Mouse (Mus musculus): ENCODE results near the gene Gm21974. TPM values are rescaled to one million over a fixed set of nuclear protein-coding genes. Genes with fewer than 3 reads are reported as not detected.
"Not testable (repeated sequence)": the region's sequence is repeated elsewhere in the genome, so short reads cannot be mapped to it uniquely, and the experiment has no call there.

The Gm21974 gene
- total RNA-seq, 2 experiments from 2014 or later, result not detected

DNA sequence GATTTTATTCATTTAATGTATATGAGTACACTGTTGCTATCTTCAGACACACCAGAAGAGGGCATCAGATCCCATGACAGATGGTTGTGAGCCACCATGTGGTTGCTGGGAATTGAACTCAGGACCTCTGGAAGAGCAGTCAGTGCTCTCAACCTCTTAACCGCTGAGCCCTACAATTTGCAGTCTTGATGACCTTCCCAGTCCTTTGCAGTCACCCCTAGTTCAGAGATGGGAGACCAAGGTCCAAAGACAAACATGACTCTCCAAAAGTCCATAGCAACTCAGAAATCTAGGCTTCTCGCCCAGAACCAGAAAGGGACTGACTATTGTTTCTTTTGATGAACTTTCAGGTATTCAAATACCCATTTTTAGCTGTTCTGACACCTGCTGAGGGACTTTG lies 55.2 kb downstream of the Gm21974 start:
- not testable (repeated sequence) for ATAC-seq (replicated peaks; ENCODE audit: low FRiP score, poor library complexity, severe bottlenecking)

DNA sequence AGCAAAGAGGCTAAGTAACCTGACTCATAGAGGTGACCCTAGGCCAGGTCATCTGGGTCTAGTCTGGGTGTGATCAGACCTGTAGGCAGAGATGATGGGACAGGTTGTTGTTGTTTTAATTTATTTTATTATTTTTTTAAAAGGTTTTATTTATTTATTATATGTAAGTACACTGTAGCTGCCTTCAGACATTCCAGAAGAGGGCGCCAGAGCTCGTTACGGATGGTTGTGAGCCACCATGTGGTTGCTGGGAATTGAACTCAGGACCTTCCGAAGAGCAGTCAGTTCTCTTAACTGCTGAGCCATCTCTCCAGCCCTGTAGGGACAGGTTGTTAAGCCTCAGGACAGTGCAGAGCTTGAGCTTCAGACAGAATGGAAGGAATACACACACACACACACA lies 57.4 kb downstream of the Gm21974 start:
- not testable (repeated sequence) for ATAC-seq (replicated peaks; ENCODE audit: low FRiP score, poor library complexity, severe bottlenecking)

DNA sequence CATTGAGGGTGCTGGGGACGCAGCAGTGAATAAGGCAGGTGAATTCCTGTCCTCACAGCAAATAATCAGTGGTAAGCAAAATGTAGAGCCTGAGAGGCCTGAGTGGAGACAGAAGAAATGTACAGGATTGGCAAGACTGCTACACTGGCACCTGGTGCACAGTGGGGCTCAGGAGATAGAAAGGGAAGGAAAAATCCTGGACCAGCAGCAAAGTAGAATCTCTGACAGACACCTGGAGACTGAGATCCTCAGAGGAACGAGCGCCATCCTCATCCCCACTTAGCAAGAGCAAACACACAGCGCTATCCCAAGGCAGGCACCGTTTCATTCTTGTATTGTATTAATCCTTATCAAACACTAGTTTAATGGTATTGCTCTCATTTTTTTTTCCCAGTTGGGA lies 57.8 kb downstream of the Gm21974 start:
- no peak for ATAC-seq (replicated peaks; ENCODE audit: low FRiP score, poor library complexity, severe bottlenecking)

Other genes starting within 250 kb of the Gm21974 start
- gene Bcl7c, start 186.5 kb downstream of the Gm21974 start, total RNA-seq (2015; ENCODE audit: low replicate concordance), result 4.0 and 9.6 TPM in 2 replicates
- gene Bcl7c, start 186.5 kb downstream of the Gm21974 start, total RNA-seq (2017; ENCODE audit: low replicate concordance), result 2.6 and 12.7 TPM in 2 replicates
- not detected in 2 replicates for gene Ctf1, start 182.7 kb downstream of the Gm21974 start, total RNA-seq (2015; ENCODE audit: low replicate concordance)
- not detected in 2 replicates for gene Ctf1, start 182.7 kb downstream of the Gm21974 start, total RNA-seq (2017; ENCODE audit: low replicate concordance)
- not detected in 2 replicates for gene Ctf2, start 163.3 kb downstream of the Gm21974 start, total RNA-seq (2015; ENCODE audit: low replicate concordance)
- gene Ctf2, start 163.3 kb downstream of the Gm21974 start, total RNA-seq (2017; ENCODE audit: low replicate concordance), result not detected in 2 replicates
- gene Fbxl19, start 150.9 kb downstream of the Gm21974 start, total RNA-seq (2015; ENCODE audit: low replicate concordance), result 1.7 and 1.8 TPM in 2 replicates
- gene Fbxl19, start 150.9 kb downstream of the Gm21974 start, total RNA-seq (2017; ENCODE audit: low replicate concordance), result 1.5 and 3.6 TPM in 2 replicates
- 2.5 and 5.4 TPM in 2 replicates for gene Orai3, start 125.6 kb downstream of the Gm21974 start, total RNA-seq (2015; ENCODE audit: low replicate concordance)
- 4.6 and 6.7 TPM in 2 replicates for gene Orai3, start 125.6 kb downstream of the Gm21974 start, total RNA-seq (2017; ENCODE audit: low replicate concordance)
- gene Setd1a, start 118.8 kb downstream of the Gm21974 start, total RNA-seq (2015; ENCODE audit: low replicate concordance), result 38.1 and 42.5 TPM in 2 replicates
- gene Setd1a, start 118.8 kb downstream of the Gm21974 start, total RNA-seq (2017; ENCODE audit: low replicate concordance), result 14.8 and 21.3 TPM in 2 replicates
- 8.6 and 10.9 TPM in 2 replicates for gene Gm49388, start 109.8 kb downstream of the Gm21974 start, total RNA-seq (2015; ENCODE audit: low replicate concordance)
- gene Gm49388, start 109.8 kb downstream of the Gm21974 start, total RNA-seq (2017; ENCODE audit: low replicate concordance), result 4.5 and 10.7 TPM in 2 replicates
- 5.8 TPM in 1 of 2 replicates, not detected in the other for gene Hsd3b7, start 94.8 kb downstream of the Gm21974 start, total RNA-seq (2015; ENCODE audit: low replicate concordance)
- gene Hsd3b7, start 94.8 kb downstream of the Gm21974 start, total RNA-seq (2017; ENCODE audit: low replicate concordance), result 2.6 and 3.5 TPM in 2 replicates
- gene Stx4a, start 71.2 kb downstream of the Gm21974 start, total RNA-seq (2015; ENCODE audit: low replicate concordance), result 10.5 and 30.6 TPM in 2 replicates
- 12.7 and 13.3 TPM in 2 replicates for gene Stx4a, start 71.2 kb downstream of the Gm21974 start, total RNA-seq (2017; ENCODE audit: low replicate concordance)
- gene Stx1b, start 70.9 kb downstream of the Gm21974 start, total RNA-seq (2015; ENCODE audit: low replicate concordance), result not detected in 2 replicates
- 0.98 TPM in 1 of 2 replicates, not detected in the other for gene Stx1b, start 70.9 kb downstream of the Gm21974 start, total RNA-seq (2017; ENCODE audit: low replicate concordance)
- gene Zfp646, start 19.2 kb downstream of the Gm21974 start, total RNA-seq (2015; ENCODE audit: low replicate concordance), result 18.0 and 31.4 TPM in 2 replicates
- gene Zfp646, start 19.2 kb downstream of the Gm21974 start, total RNA-seq (2017; ENCODE audit: low replicate concordance), result 34.3 and 47.1 TPM in 2 replicates
- 1.7 and 6.5 TPM in 2 replicates for gene Zfp668, start 18.6 kb downstream of the Gm21974 start, total RNA-seq (2015; ENCODE audit: low replicate concordance)
- 3.2 and 16.5 TPM in 2 replicates for gene Zfp668, start 18.6 kb downstream of the Gm21974 start, total RNA-seq (2017; ENCODE audit: low replicate concordance)
- not detected in 2 replicates for gene Prss53, start 4.5 kb downstream of the Gm21974 start, total RNA-seq (2015; ENCODE audit: low replicate concordance)
- 0.64 TPM in 1 of 2 replicates, not detected in the other for gene Prss53, start 4.5 kb downstream of the Gm21974 start, total RNA-seq (2017; ENCODE audit: low replicate concordance)
- 24.3 and 33.5 TPM in 2 replicates for gene Vkorc1, start 163 bp upstream of the Gm21974 start, total RNA-seq (2015; ENCODE audit: low replicate concordance)
- 2.1 and 5.9 TPM in 2 replicates for gene Vkorc1, start 163 bp upstream of the Gm21974 start, total RNA-seq (2017; ENCODE audit: low replicate concordance)
- 39.3 and 58.7 TPM in 2 replicates for gene Bckdk, start 8.6 kb upstream of the Gm21974 start, total RNA-seq (2015; ENCODE audit: low replicate concordance)
- 9.7 and 17.3 TPM in 2 replicates for gene Bckdk, start 8.6 kb upstream of the Gm21974 start, total RNA-seq (2017; ENCODE audit: low replicate concordance)
- gene Kat8, start 17.1 kb upstream of the Gm21974 start, total RNA-seq (2015; ENCODE audit: low replicate concordance), result 8.0 and 18.0 TPM in 2 replicates
- 12.9 and 16.7 TPM in 2 replicates for gene Kat8, start 17.1 kb upstream of the Gm21974 start, total RNA-seq (2017; ENCODE audit: low replicate concordance)
- gene Prss8, start 34.6 kb upstream of the Gm21974 start, total RNA-seq (2015; ENCODE audit: low replicate concordance), result not detected in 2 replicates
- gene Prss8, start 34.6 kb upstream of the Gm21974 start, total RNA-seq (2017; ENCODE audit: low replicate concordance), result not detected in 2 replicates
- 3.8 TPM in 1 of 2 replicates, not detected in the other for gene Prss36, start 51.3 kb upstream of the Gm21974 start, total RNA-seq (2015; ENCODE audit: low replicate concordance)
- not detected in 2 replicates for gene Prss36, start 51.3 kb upstream of the Gm21974 start, total RNA-seq (2017; ENCODE audit: low replicate concordance)
- 125 and 187 TPM in 2 replicates for gene Fus, start 72.0 kb upstream of the Gm21974 start, total RNA-seq (2015; ENCODE audit: low replicate concordance)
- 81.2 and 118 TPM in 2 replicates for gene Fus, start 72.0 kb upstream of the Gm21974 start, total RNA-seq (2017; ENCODE audit: low replicate concordance)
- 12.2 and 56.9 TPM in 2 replicates for gene Pycard, start 98.4 kb upstream of the Gm21974 start, total RNA-seq (2015; ENCODE audit: low replicate concordance)
- 2.2 and 5.7 TPM in 2 replicates for gene Pycard, start 98.4 kb upstream of the Gm21974 start, total RNA-seq (2017; ENCODE audit: low replicate concordance)
- not detected in 2 replicates for gene Trim72, start 108.5 kb upstream of the Gm21974 start, total RNA-seq (2015; ENCODE audit: low replicate concordance)
- gene Trim72, start 108.5 kb upstream of the Gm21974 start, total RNA-seq (2017; ENCODE audit: low replicate concordance), result not detected in 2 replicates
- 21.8 and 24.1 TPM in 2 replicates for gene Itgam, start 167.2 kb upstream of the Gm21974 start, total RNA-seq (2015; ENCODE audit: low replicate concordance)
- 16.9 and 19.8 TPM in 2 replicates for gene Itgam, start 167.2 kb upstream of the Gm21974 start, total RNA-seq (2017; ENCODE audit: low replicate concordance)
- gene Gm49368, start 167.2 kb upstream of the Gm21974 start, total RNA-seq (2015; ENCODE audit: low replicate concordance), result not detected in 2 replicates
- not detected in 2 replicates for gene Gm49368, start 167.2 kb upstream of the Gm21974 start, total RNA-seq (2017; ENCODE audit: low replicate concordance)
- gene Itgax, start 234.1 kb upstream of the Gm21974 start, total RNA-seq (2015; ENCODE audit: low replicate concordance), result 0.42 and 1.1 TPM in 2 replicates
- gene Itgax, start 234.1 kb upstream of the Gm21974 start, total RNA-seq (2017; ENCODE audit: low replicate concordance), result 0.83 and 1.2 TPM in 2 replicates